Mouse (Mus musculus) E14TG2a.4 (cell line): ENCODE data around the gene Tymp.

ENCODE experiments used
- H3K27me3 ChIP-seq: 2 replicates; pipeline ENCODE4 v1.6.1; 2014; ENCODE audit warnings: low read length, control low read depth; ENCODE audit not compliant: insufficient read depth
- H3K36me3 ChIP-seq: 2 replicates; pipeline ENCODE4 v1.6.1; 2014; ENCODE audit warnings: low read length, control low read depth; ENCODE audit not compliant: insufficient read depth
- H3K4me1 ChIP-seq: replicated peaks from 2 replicates; pipeline ENCODE4 v1.6.1; 2014; ENCODE audit warnings: low read depth, low read length, control low read depth
- H3K4me3 ChIP-seq: replicated peaks from 2 replicates; pipeline ENCODE4 v1.5.1; 2014; ENCODE audit warnings: mild to moderate bottlenecking, low read length
- H3K9me3 ChIP-seq: 2 replicates; pipeline ENCODE4 v1.6.1; 2014; ENCODE audit warnings: low read length, control low read depth
- CTCF ChIP-seq: conservative IDR thresholded peaks from 2 replicates; pipeline ENCODE4 v1.5.1; 2014; ENCODE audit warnings: low read length
- NANOG ChIP-seq: IDR thresholded peaks from 2 replicates; pipeline ENCODE4 v1.6.1; 2014; ENCODE audit warnings: borderline replicate concordance, low read length, mixed read lengths
- POU5F1 ChIP-seq: IDR thresholded peaks from 2 replicates; pipeline ENCODE4 v1.6.1; 2014; ENCODE audit warnings: low read length, borderline replicate concordance

Gene Tymp

GRCm38 (mm10) chr15:89334271-89334670, 42.6 kb downstream of the Tymp start, which contains the start of gene Miox:
TSS of gene Miox (plus strand) at chr15:89334398.
- no peak for TF ChIP-seq NANOG
- TF ChIP-seq CTCF: no peak
- no peak for TF ChIP-seq POU5F1
- no peaks in the 10 kb centered on the region for H3K36me3 ChIP-seq
- H3K4me1 ChIP-seq: peaks cover 19% of the 10 kb centered on the region
- peaks cover 20% of the 10 kb centered on the region for H3K9me3 ChIP-seq
- H3K4me3 ChIP-seq: peak within 1 kb of the TSS; percentile 71
- peaks cover 20% of the 10 kb centered on the region for H3K27me3 ChIP-seq

- TF ChIP-seq CTCF (no peak), POU5F1 (no peak), NANOG (no peak)
- Histone ChIP-seq H3K36me3 (no peaks in the 10 kb centered on the region), H3K27me3 (peaks cover 22% of the 10 kb centered on the region), H3K4me3 (no peak overlapping the region), H3K4me1 (peaks cover 25% of the 10 kb centered on the region), H3K9me3 (no peaks in the 10 kb centered on the region)
Observed at GRCm38 (mm10) chr15:89326441-89326840, 50.4 kb downstream of the Tymp start.

- H3K36me3 ChIP-seq: no peaks in the 10 kb centered on the region
- no peak for TF ChIP-seq POU5F1
- TF ChIP-seq CTCF: no peak
- no peak for TF ChIP-seq NANOG
- H3K9me3 ChIP-seq: no peaks in the 10 kb centered on the region
Observed at GRCm38 (mm10) chr15:89323656-89324055, 53.2 kb downstream of the Tymp start.

GRCm38 (mm10) chr15:89322670-89323522, 53.9 kb downstream of the Tymp start, which contains the start of gene Adm2:
TSS of gene Adm2 (plus strand) at chr15:89322720.
- Histone ChIP-seq H3K36me3 (no peaks in the 10 kb centered on the region), H3K4me3 (peak within 1 kb of the TSS; percentile 82), H3K4me1 (peaks cover 25% of the 10 kb centered on the region), H3K9me3 (no peaks in the 10 kb centered on the region), H3K27me3 (peaks cover 23% of the 10 kb centered on the region)
- no peak for TF ChIP-seq POU5F1
- no peak for TF ChIP-seq NANOG
- no peak for TF ChIP-seq CTCF

More at GRCm38 (mm10) chr15:89323656-89324055, 53.2 kb downstream of the Tymp start:
- Histone ChIP-seq H3K4me3 (peak overlapping the region; percentile 82), H3K27me3 (peaks cover 25% of the 10 kb centered on the region), H3K4me1 (peaks cover 25% of the 10 kb centered on the region)
